ENCODE assay signal across 9 mouse cellular contexts in the genomic region with DNA sequence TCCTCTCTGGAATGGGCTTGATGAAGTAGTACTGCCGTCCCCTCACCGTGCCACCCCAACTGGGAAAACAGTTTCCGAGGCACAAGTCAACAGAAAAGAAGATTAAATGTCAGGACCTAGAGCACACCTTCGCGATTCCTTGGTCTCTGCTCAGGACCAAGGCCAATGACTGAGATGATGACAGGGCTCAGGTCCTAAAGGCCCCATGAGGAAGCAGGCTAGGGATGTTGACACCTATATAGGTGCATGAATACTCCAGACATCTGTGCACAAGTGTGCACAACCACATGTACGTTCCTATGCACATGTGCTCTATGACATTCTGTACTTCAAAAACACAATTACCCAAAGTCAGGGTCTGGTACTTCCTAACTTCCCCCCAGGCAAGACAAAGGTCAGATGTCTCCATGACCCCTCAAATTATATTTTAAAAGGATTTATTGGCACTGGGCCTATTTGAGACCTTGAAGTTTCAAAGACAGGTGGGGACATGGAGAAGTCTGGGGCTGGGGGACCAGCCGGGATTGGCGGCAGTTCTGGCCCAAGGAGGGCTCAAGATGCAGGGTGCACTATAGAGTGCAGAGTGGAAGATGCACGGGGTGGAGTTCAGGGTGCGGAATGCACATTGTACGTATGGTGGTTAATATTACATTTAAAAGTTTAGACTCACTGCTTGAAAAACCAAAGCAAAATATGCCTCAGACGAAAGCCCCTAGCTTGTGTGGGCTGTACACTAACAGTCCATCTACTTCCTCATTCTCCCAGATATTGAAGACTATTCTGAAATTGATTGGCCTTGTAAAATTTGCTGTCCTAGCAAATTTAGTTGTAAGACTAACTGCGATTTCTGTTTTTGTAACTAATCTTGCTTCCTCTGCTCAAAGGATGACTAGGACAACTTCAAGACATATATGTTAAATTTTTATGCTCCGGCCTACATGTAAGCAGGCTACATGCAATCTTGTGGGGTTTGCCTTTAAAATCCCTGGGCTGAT. TPM values are rescaled to one million over a fixed set of nuclear protein-coding genes. Genes with fewer than 3 reads are reported as not detected.
DNase-seq lines count a peak whose midpoint lies in the region; ATAC-seq and TF ChIP-seq lines count a peak whose summit lies in the region.
"Had no signal": no experiment of that assay in that cellular context is flagged by ENCODE, and none has a peak within 500 bp of the region (broad histone marks: within the 10 kb centered on the region; RNA-seq: fewer than 3 reads in every experiment).

No protein-coding gene starts in this region.

- no peak for DNase-seq in heart, adult 11 months
- DNase-seq in MEL-GATA-1-ER (ENCODE audit: extremely low read depth, low read depth): peak; percentile 53
- DNase-seq in heart, postnatal 0 days (ENCODE audit: low spot score): no peak
- no peak for DNase-seq in midbrain, embryonic 10.5 days (ENCODE audit: low spot score)
- no peak for DNase-seq in adrenal gland, postnatal 25 days
- DNase-seq in ovary, postnatal 14 days (ENCODE audit: low spot score): no peak
- DNase-seq in lung, postnatal 10 days: no peak
- DNase-seq: left cerebral cortex, postnatal 4 days had no signal

- peak overlapping the region; percentile 85; the same call in 1 of the 2 replicates for H3K27ac ChIP-seq in heart, embryonic 16.5 days (ENCODE audit: low read length)
- H3K27ac ChIP-seq in heart, postnatal 0 days (ENCODE audit: low read depth): no peak overlapping the region
- H3K27ac ChIP-seq in midbrain, embryonic 10.5 days (replicated peaks): peak overlapping the region; percentile 98

- WGBS in heart, embryonic 16.5 days: 88% methylated on average over 14 of the region's 14 CpGs
- WGBS in heart, postnatal 0 days: 92% methylated on average over 14 of the region's 14 CpGs
- WGBS in midbrain, embryonic 10.5 days: 87% methylated on average over 14 of the region's 14 CpGs

- peak overlapping the region; percentile 94 for H3K4me2 ChIP-seq in heart, embryonic 16.5 days (ENCODE audit: low read depth, low read length)
- peak overlapping the region; percentile 75 for H3K4me2 ChIP-seq in heart, postnatal 0 days (ENCODE audit: low read depth, low read length)

- TF ChIP-seq CTCF in heart, postnatal 0 days (IDR thresholded peaks at IDR 0.05; ENCODE audit: low read depth): no peak

- peak overlapping the region; percentile 97 for H3K9ac ChIP-seq in heart, embryonic 16.5 days (ENCODE audit: low read length)
- H3K9ac ChIP-seq in heart, postnatal 0 days (replicated peaks; ENCODE audit: low read depth, low read length): peak overlapping the region; percentile 71

- H3K4me3 ChIP-seq in heart, embryonic 16.5 days (ENCODE audit: low read length): peak overlapping the region; percentile 74
- H3K4me3 ChIP-seq in heart, postnatal 0 days (ENCODE audit: low read depth, low read length): peak overlapping the region; percentile 59
- peak overlapping the region; percentile 70 for H3K4me3 ChIP-seq in midbrain, embryonic 10.5 days

- peaks cover 12% of the 10 kb centered on the region for H3K4me1 ChIP-seq in heart, embryonic 16.5 days (ENCODE audit: control insufficient read depth, insufficient read depth, low read length)
- H3K4me1 ChIP-seq in heart, postnatal 0 days (ENCODE audit: control insufficient read depth, insufficient read depth): 0 out of 2 replicates have a peak, but pooled peaks cover 4% of the 10 kb centered on the region
- H3K4me1 ChIP-seq in midbrain, embryonic 10.5 days: peaks cover 33% of the 10 kb centered on the region

- no peak for ATAC-seq in heart, embryonic 16.5 days (replicated peaks; ENCODE audit: extremely low read depth, insufficient read depth, low FRiP score)
- ATAC-seq in heart, postnatal 0 days (ENCODE audit: insufficient read depth, low read depth): no peak

- H3K27me3 ChIP-seq in heart, embryonic 16.5 days (ENCODE audit: control insufficient read depth, insufficient read depth, low read length): peaks cover 6% of the 10 kb centered on the region
- H3K27me3 ChIP-seq in heart, postnatal 0 days (ENCODE audit: control insufficient read depth, insufficient read depth, low read length): 0 out of 2 replicates have a peak, but pooled peaks cover 7% of the 10 kb centered on the region
- H3K27me3 ChIP-seq in midbrain, embryonic 10.5 days (ENCODE audit: low read depth, poor library complexity, severe bottlenecking): peaks cover 26% of the 10 kb centered on the region

- H3K9me3 ChIP-seq in heart, embryonic 16.5 days (replicated peaks; ENCODE audit: control insufficient read depth, low read length): no peaks in the 10 kb centered on the region
- H3K9me3 ChIP-seq in heart, postnatal 0 days (replicated peaks; ENCODE audit: control insufficient read depth, low read length): no peaks in the 10 kb centered on the region
- no peaks in the 10 kb centered on the region for H3K9me3 ChIP-seq in midbrain, embryonic 10.5 days (replicated peaks)

- no peak for TF ChIP-seq EP300 in heart, postnatal 0 days (IDR thresholded peaks at IDR 0.05; ENCODE audit: low read depth)

- H3K36me3 ChIP-seq in heart, embryonic 16.5 days (ENCODE audit: control insufficient read depth, insufficient read depth): no peaks in the 10 kb centered on the region
- no peaks in the 10 kb centered on the region for H3K36me3 ChIP-seq in heart, postnatal 0 days (replicated peaks; ENCODE audit: control insufficient read depth, insufficient read depth, low read length)
- H3K36me3 ChIP-seq in midbrain, embryonic 10.5 days: no peaks in the 10 kb centered on the region

RNA-seq across cellular contexts. Expression of a gene that starts 3.1 kb away (rescaled TPM):
- polyA plus RNA-seq in heart, embryonic 16.5 days (2015; fragmentation: Nextera tagmentation; extraction: Ambion mirVana): 1.4 and 1.8 TPM in 2 replicates
- total RNA-seq in heart, postnatal 0 days (2014; rRNA removed; ENCODE audit: low replicate concordance): 1.4 and 1.7 TPM in 2 replicates
- 1.00 and 1.3 TPM in 2 replicates for polyA plus RNA-seq in heart, postnatal 0 days (2015; fragmentation: Nextera tagmentation; extraction: Ambion mirVana)
- 2.2 and 2.4 TPM in 2 replicates for polyA plus RNA-seq in midbrain, embryonic 10.5 days (2016; fragmentation: Nextera tagmentation; extraction: Ambion mirVana)
- 3.4 and 3.6 TPM in 2 replicates for total RNA-seq in adrenal gland, postnatal 25 days (2021)

RNA-seq across cellular contexts. Expression of a gene that starts 6.4 kb away (rescaled TPM):
- polyA plus RNA-seq in heart, embryonic 16.5 days (2015; fragmentation: Nextera tagmentation; extraction: Ambion mirVana): 0.55 and 0.66 TPM in 2 replicates
- total RNA-seq in heart, postnatal 0 days (2014; rRNA removed; ENCODE audit: low replicate concordance): 0.19 and 0.61 TPM in 2 replicates
- polyA plus RNA-seq in heart, postnatal 0 days (2015; fragmentation: Nextera tagmentation; extraction: Ambion mirVana): 0.33 and 0.36 TPM in 2 replicates
- polyA plus RNA-seq in midbrain, embryonic 10.5 days (2016; fragmentation: Nextera tagmentation; extraction: Ambion mirVana): 1.5 and 2.6 TPM in 2 replicates
- 8.5 and 10.4 TPM in 2 replicates for total RNA-seq in adrenal gland, postnatal 25 days (2021)

RNA-seq across cellular contexts. Expression of a gene that starts 42.4 kb away (rescaled TPM):
- not detected in 2 replicates for polyA plus RNA-seq in heart, embryonic 16.5 days (2015; fragmentation: Nextera tagmentation; extraction: Ambion mirVana)
- not detected in 2 replicates for total RNA-seq in heart, postnatal 0 days (2014; rRNA removed; ENCODE audit: low replicate concordance)
- not detected in 2 replicates for polyA plus RNA-seq in heart, postnatal 0 days (2015; fragmentation: Nextera tagmentation; extraction: Ambion mirVana)
- polyA plus RNA-seq in midbrain, embryonic 10.5 days (2016; fragmentation: Nextera tagmentation; extraction: Ambion mirVana): not detected in 2 replicates
- total RNA-seq in adrenal gland, postnatal 25 days (2021): not detected in 2 replicates
- total RNA-seq: left cerebral cortex, postnatal 4 days had no signal

RNA-seq across cellular contexts. Expression of a gene that starts 46.5 kb away (rescaled TPM):
- not detected in 2 replicates for polyA plus RNA-seq in heart, embryonic 16.5 days (2015; fragmentation: Nextera tagmentation; extraction: Ambion mirVana)
- not detected in 2 replicates for total RNA-seq in heart, postnatal 0 days (2014; rRNA removed; ENCODE audit: low replicate concordance)
- polyA plus RNA-seq in heart, postnatal 0 days (2015; fragmentation: Nextera tagmentation; extraction: Ambion mirVana): not detected in 2 replicates
- polyA plus RNA-seq in midbrain, embryonic 10.5 days (2016; fragmentation: Nextera tagmentation; extraction: Ambion mirVana): 0.17 TPM in 1 of 2 replicates, not detected in the other
- not detected in 2 replicates for total RNA-seq in adrenal gland, postnatal 25 days (2021)
- total RNA-seq: left cerebral cortex, postnatal 4 days had no signal

RNA-seq across cellular contexts. Expression of a gene that starts 57.1 kb away (rescaled TPM):
- polyA plus RNA-seq in heart, embryonic 16.5 days (2015; fragmentation: Nextera tagmentation; extraction: Ambion mirVana): 73.1 and 78.4 TPM in 2 replicates
- 127 and 130 TPM in 2 replicates for total RNA-seq in heart, postnatal 0 days (2014; rRNA removed; ENCODE audit: low replicate concordance)
- 38.1 and 53.1 TPM in 2 replicates for polyA plus RNA-seq in heart, postnatal 0 days (2015; fragmentation: Nextera tagmentation; extraction: Ambion mirVana)
- 172 and 189 TPM in 2 replicates for polyA plus RNA-seq in midbrain, embryonic 10.5 days (2016; fragmentation: Nextera tagmentation; extraction: Ambion mirVana)
- total RNA-seq in adrenal gland, postnatal 25 days (2021): 71.3 and 125 TPM in 2 replicates
